Mouse (Mus musculus): Measurements from ENCODE around the gene Sectm1a. TPM values are rescaled to one million over a fixed set of nuclear protein-coding genes. Genes with fewer than 3 reads are reported as not detected.

Sectm1a gene
- total RNA-seq, 1 experiment: not detected

DNA sequence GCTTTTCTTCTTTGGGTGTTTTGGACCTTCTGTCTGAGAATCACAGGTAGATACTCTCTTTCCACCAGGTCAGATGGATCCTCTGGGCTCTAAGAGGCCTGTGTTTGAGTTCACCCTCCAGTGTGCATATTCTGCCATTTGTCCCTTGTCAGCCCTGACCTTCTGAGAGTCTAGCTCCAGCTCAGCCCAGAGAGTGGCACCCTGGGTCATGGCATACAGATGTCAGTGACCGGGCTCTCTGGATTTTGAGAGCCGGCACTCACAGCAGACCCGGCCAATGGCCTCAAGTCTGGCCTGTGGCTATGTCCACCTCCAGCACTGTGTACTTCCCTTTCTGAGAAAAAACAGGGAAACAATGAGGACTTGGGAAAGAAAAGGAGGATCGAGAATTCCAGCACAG lies 21.5 kb downstream of the Sectm1a start:
- no peaks in the 10 kb centered on the region for H3K36me3 ChIP-seq (ENCODE audit: control insufficient read depth, insufficient read depth, low read length, poor library complexity, severe bottlenecking)
- in situ Hi-C loops (cut with MboI; ENCODE audit: low sequenced_read_pairs in 2 of 2, unreplicated experiment in 2 of 2): no loop called here
- H3K4me3 ChIP-seq (ENCODE audit: insufficient read depth in 1 of 2, low read depth in 1 of 2, low read length in 2 of 2, poor library complexity in 1 of 2, severe bottlenecking in 1 of 2): no peak overlapping the region
- no peak for DNase-seq (ENCODE audit: low read depth, low spot score)
- H3K4me1 ChIP-seq (ENCODE audit: control insufficient read depth in 2 of 2, insufficient read depth in 2 of 2, low read length in 2 of 2, poor library complexity in 1 of 2): no peaks in the 10 kb centered on the region
- no peak overlapping the region for H3K27ac ChIP-seq (ENCODE audit: insufficient read depth, low read depth, low read length, poor library complexity, severe bottlenecking)
- H3K9me3 ChIP-seq (ENCODE audit: control insufficient read depth, insufficient read depth, low read depth, low read length): no peaks in the 10 kb centered on the region
- no peak overlapping the region for H3K9ac ChIP-seq (ENCODE audit: insufficient read depth, low read depth, low read length, poor library complexity, severe bottlenecking)
- TF ChIP-seq CHD2 (IDR thresholded peaks at IDR 0.05; ENCODE audit: low read depth, low read length) (no peak), ZNF384 (IDR thresholded peaks at IDR 0.05; ENCODE audit: low read depth, low read length) (no peak), MAFK (IDR thresholded peaks at IDR 0.05; ENCODE audit: insufficient read depth, low read depth, low read length) (no peak), ZC3H11A (IDR thresholded peaks at IDR 0.05; ENCODE audit: borderline replicate concordance, low read depth, low read length) (no peak), HCFC1 (IDR thresholded peaks at IDR 0.05; ENCODE audit: borderline replicate concordance, insufficient read depth, low read length) (no peak)

DNA sequence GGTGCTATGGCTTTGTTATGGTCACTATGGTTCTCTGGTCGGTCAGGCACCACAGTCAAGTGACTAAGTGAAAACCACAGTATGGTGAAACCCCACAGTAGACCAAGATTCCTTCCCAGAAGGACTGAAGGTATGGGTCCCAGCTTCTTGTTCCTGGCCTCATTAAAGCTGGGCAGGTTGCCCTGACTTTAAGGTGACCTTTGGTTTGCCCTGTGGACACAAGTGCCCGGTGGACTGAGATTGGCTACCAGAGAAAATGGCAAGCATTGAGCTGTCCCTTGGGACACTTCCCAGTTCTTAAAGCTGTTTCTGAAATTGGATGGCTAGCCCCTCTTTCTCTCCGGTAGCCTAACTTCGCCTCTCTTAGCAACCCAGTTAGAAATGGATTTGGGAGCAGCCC lies 22.1 kb downstream of the Sectm1a start:
- Histone ChIP-seq H3K4me3 (ENCODE audit: insufficient read depth in 1 of 2, low read depth in 1 of 2, low read length in 2 of 2, poor library complexity in 1 of 2, severe bottlenecking in 1 of 2) (no peak overlapping the region), H3K9ac (ENCODE audit: insufficient read depth, low read depth, low read length, poor library complexity, severe bottlenecking) (no peak overlapping the region), H3K4me1 (ENCODE audit: control insufficient read depth in 2 of 2, insufficient read depth in 2 of 2, low read length in 2 of 2, poor library complexity in 1 of 2) (no peaks in the 10 kb centered on the region), H3K9me3 (ENCODE audit: control insufficient read depth, insufficient read depth, low read depth, low read length) (no peaks in the 10 kb centered on the region), H3K36me3 (ENCODE audit: control insufficient read depth, insufficient read depth, low read length, poor library complexity, severe bottlenecking) (no peaks in the 10 kb centered on the region), H3K27ac (ENCODE audit: insufficient read depth, low read depth, low read length, poor library complexity, severe bottlenecking) (no peak overlapping the region)
- DNase-seq (ENCODE audit: low read depth, low spot score): no peak
- TF ChIP-seq ZC3H11A (IDR thresholded peaks at IDR 0.05; ENCODE audit: borderline replicate concordance, low read depth, low read length) (no peak), ZNF384 (IDR thresholded peaks at IDR 0.05; ENCODE audit: low read depth, low read length) (no peak), MAFK (IDR thresholded peaks at IDR 0.05; ENCODE audit: insufficient read depth, low read depth, low read length) (no peak), HCFC1 (IDR thresholded peaks at IDR 0.05; ENCODE audit: borderline replicate concordance, insufficient read depth, low read length) (no peak), CHD2 (IDR thresholded peaks at IDR 0.05; ENCODE audit: low read depth, low read length) (no peak)
- in situ Hi-C loops (cut with MboI; ENCODE audit: low sequenced_read_pairs in 2 of 2, unreplicated experiment in 2 of 2): no loop called here

DNA sequence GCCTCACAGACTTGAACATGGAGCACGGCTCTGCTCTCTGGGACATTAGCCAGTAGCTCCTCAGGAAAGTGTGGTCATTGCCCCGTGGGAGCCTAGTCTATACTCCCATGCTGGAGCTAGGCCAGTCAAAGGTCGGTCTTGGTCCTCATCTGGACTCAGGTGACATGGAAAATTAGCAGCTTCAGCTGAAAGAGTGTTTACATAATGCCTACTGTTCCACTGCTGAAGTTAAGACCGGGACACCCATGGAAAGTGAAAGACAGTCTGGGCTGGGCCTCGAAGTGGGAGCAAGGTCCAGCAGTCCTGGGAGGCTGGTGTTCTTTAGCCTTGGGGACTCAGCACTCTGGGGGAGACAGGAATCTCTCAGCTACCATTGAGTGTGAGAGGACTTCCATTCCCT lies 22.9 kb downstream of the Sectm1a start:
- no peak for TF ChIP-seq HCFC1 (IDR thresholded peaks at IDR 0.05; ENCODE audit: borderline replicate concordance, insufficient read depth, low read length)
- TF ChIP-seq MAFK (IDR thresholded peaks at IDR 0.05; ENCODE audit: insufficient read depth, low read depth, low read length): no peak
- no peak for TF ChIP-seq CHD2 (IDR thresholded peaks at IDR 0.05; ENCODE audit: low read depth, low read length)
- TF ChIP-seq ZNF384 (IDR thresholded peaks at IDR 0.05; ENCODE audit: low read depth, low read length): no peak
- no peak for TF ChIP-seq ZC3H11A (IDR thresholded peaks at IDR 0.05; ENCODE audit: borderline replicate concordance, low read depth, low read length)
- Histone ChIP-seq H3K4me3 (ENCODE audit: insufficient read depth in 1 of 2, low read depth in 1 of 2, low read length in 2 of 2, poor library complexity in 1 of 2, severe bottlenecking in 1 of 2) (no peak overlapping the region), H3K4me1 (ENCODE audit: control insufficient read depth in 2 of 2, insufficient read depth in 2 of 2, low read length in 2 of 2, poor library complexity in 1 of 2) (no peaks in the 10 kb centered on the region), H3K9me3 (ENCODE audit: control insufficient read depth, insufficient read depth, low read depth, low read length) (no peaks in the 10 kb centered on the region), H3K27ac (ENCODE audit: insufficient read depth, low read depth, low read length, poor library complexity, severe bottlenecking) (no peak overlapping the region), H3K9ac (ENCODE audit: insufficient read depth, low read depth, low read length, poor library complexity, severe bottlenecking) (no peak overlapping the region), H3K36me3 (ENCODE audit: control insufficient read depth, insufficient read depth, low read length, poor library complexity, severe bottlenecking) (no peaks in the 10 kb centered on the region)
- no peak for DNase-seq (ENCODE audit: low read depth, low spot score)
- in situ Hi-C loops (cut with MboI; ENCODE audit: low sequenced_read_pairs in 2 of 2, unreplicated experiment in 2 of 2): no loop called here

DNA sequence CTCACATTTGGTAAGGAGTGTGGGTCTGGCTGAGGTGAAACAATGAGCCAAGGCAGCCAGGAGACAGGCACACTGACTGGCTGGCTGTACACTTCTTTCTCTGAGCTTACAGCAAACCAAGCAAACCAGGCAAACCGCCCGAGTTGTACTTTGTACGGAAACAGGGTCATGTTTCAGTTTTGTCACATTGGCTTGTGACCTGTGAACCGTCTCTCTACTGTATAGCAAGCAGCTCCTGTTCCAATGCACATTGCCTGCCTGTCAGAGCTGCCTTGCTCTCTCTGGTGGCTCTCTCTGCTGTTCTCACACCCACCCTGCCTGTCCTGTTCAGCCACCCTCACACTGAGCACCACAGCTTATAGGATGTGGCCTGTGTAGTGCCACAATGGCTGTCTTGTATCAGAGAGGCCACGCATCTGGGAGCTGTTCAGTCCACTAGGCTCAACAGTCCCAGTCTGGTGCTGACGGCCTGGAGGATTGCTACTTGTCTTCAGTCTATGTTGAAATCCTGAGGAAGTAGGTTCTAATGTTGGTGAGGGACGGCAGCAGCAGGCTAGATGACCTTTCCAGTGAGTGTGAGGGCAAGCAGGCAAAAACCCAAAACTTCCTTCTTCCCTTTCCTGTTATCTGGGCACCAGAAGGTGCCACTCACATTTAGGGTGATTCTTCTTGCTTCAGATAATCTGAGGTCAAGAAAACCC lies 24.3 kb downstream of the Sectm1a start:
- H3K4me3 ChIP-seq (ENCODE audit: insufficient read depth in 1 of 2, low read depth in 1 of 2, low read length in 2 of 2, poor library complexity in 1 of 2, severe bottlenecking in 1 of 2): no peak overlapping the region
- H3K27ac ChIP-seq (ENCODE audit: insufficient read depth, low read depth, low read length, poor library complexity, severe bottlenecking): no peak overlapping the region
- H3K9ac ChIP-seq (ENCODE audit: insufficient read depth, low read depth, low read length, poor library complexity, severe bottlenecking): no peak overlapping the region
- H3K4me1 ChIP-seq (ENCODE audit: control insufficient read depth in 2 of 2, insufficient read depth in 2 of 2, low read length in 2 of 2, poor library complexity in 1 of 2): no peaks in the 10 kb centered on the region
- TF ChIP-seq ZNF384 (IDR thresholded peaks at IDR 0.05; ENCODE audit: low read depth, low read length) (no peak), CHD2 (IDR thresholded peaks at IDR 0.05; ENCODE audit: low read depth, low read length) (no peak), HCFC1 (IDR thresholded peaks at IDR 0.05; ENCODE audit: borderline replicate concordance, insufficient read depth, low read length) (no peak), ZC3H11A (IDR thresholded peaks at IDR 0.05; ENCODE audit: borderline replicate concordance, low read depth, low read length) (no peak), MAFK (IDR thresholded peaks at IDR 0.05; ENCODE audit: insufficient read depth, low read depth, low read length) (no peak)
- in situ Hi-C loops (cut with MboI; ENCODE audit: low sequenced_read_pairs in 2 of 2, unreplicated experiment in 2 of 2): no loop called here
- DNase-seq (ENCODE audit: low read depth, low spot score): no peak
- no peaks in the 10 kb centered on the region for H3K36me3 ChIP-seq (ENCODE audit: control insufficient read depth, insufficient read depth, low read length, poor library complexity, severe bottlenecking)
- H3K9me3 ChIP-seq (ENCODE audit: control insufficient read depth, insufficient read depth, low read depth, low read length): no peaks in the 10 kb centered on the region
